Mouse (Mus musculus) R1 (cell line): Measurements from ENCODE around the gene Tead2.
"Not testable (repeated sequence)": the region's sequence is repeated elsewhere in the genome, so short reads cannot be mapped to it uniquely, and the experiment has no call there.

Experiments used
- DNase-seq: peaks from one replicate; pipeline ENCODE4 v3.0.0-alpha.2; 2018; ENCODE audit warnings: low read depth, low spot score

The Tead2 gene

GRCm38 (mm10) chr7:45228548-45228947 lies 13.0 kb downstream of the Tead2 start:
- DNase-seq: no peak

GRCm38 (mm10) chr7:45229046-45229445 lies 13.5 kb downstream of the Tead2 start:
- DNase-seq: peak; percentile 63

GRCm38 (mm10) chr7:45229459-45230203 lies 14.1 kb downstream of the Tead2 start:
- DNase-seq: peak; percentile 95

GRCm38 (mm10) chr7:45231192-45231591 lies 15.6 kb downstream of the Tead2 start:
- DNase-seq: no peak

GRCm38 (mm10) chr7:45231941-45232340 lies 16.4 kb downstream of the Tead2 start:
- no peak for DNase-seq

- no peak for DNase-seq
These were observed 17.3 kb downstream of the Tead2 start for GRCm38 (mm10) chr7:45232716-45233465.

- peak; percentile 42 for DNase-seq
These were observed 18.2 kb downstream of the Tead2 start for GRCm38 (mm10) chr7:45233580-45234332.

- peak; percentile 91 for DNase-seq
These were observed 18.8 kb downstream of the Tead2 start for GRCm38 (mm10) chr7:45234333-45234841.

GRCm38 (mm10) chr7:45234922-45235571 lies 19.5 kb downstream of the Tead2 start:
- peak; percentile 94 for DNase-seq

GRCm38 (mm10) chr7:45235656-45236180 lies 20.2 kb downstream of the Tead2 start:
- DNase-seq: peak; percentile 76

GRCm38 (mm10) chr7:45237747-45238699 lies 22.5 kb downstream of the Tead2 start:
- DNase-seq: no peak

GRCm38 (mm10) chr7:45238723-45239496 lies 23.4 kb downstream of the Tead2 start, which contains the start of gene Cd37:
TSS of gene Cd37 (minus strand) at chr7:45239115.
- DNase-seq: peak; percentile 73

- peak; percentile 54 for DNase-seq
These were observed 24.6 kb downstream of the Tead2 start for GRCm38 (mm10) chr7:45240109-45240508.

GRCm38 (mm10) chr7:45240633-45241388 lies 25.3 kb downstream of the Tead2 start, which contains the start of gene Slc6a16:
TSS of gene Slc6a16 (plus strand) at chr7:45241085.
- peak; percentile 96 for DNase-seq

GRCm38 (mm10) chr7:45241389-45241749 lies 25.8 kb downstream of the Tead2 start:
- DNase-seq: no peak

GRCm38 (mm10) chr7:45247666-45248065 lies 32.1 kb downstream of the Tead2 start:
- peak; percentile 79 for DNase-seq

- no peak for DNase-seq
These were observed 38.3 kb downstream of the Tead2 start for GRCm38 (mm10) chr7:45253806-45254205.

GRCm38 (mm10) chr7:45255822-45256221 lies 40.3 kb downstream of the Tead2 start:
- not testable (repeated sequence) for DNase-seq
